Mouse (Mus musculus) bone marrow macrophage, adult 2 months (primary cell): ENCODE measurements around the gene Fryl. TPM values are rescaled to one million over a fixed set of nuclear protein-coding genes. Genes with fewer than 3 reads are reported as not detected.

Experiments
- H3K27ac ChIP-seq: 2 replicates; pipeline ENCODE4 v1.5.1; 2012; ENCODE audit warnings: low read depth, low read length; ENCODE audit not compliant: insufficient read depth
- H3K4me1 ChIP-seq: 2 replicates; pipeline ENCODE4 v1.6.1; 2012; ENCODE audit warnings: low read length; ENCODE audit not compliant: control insufficient read depth, insufficient read depth
- H3K4me3 ChIP-seq: 2 replicates; pipeline ENCODE4 v1.5.1; 2012; ENCODE audit warnings: mild to moderate bottlenecking, low read length, moderate library complexity; ENCODE audit not compliant: insufficient read depth
- CTCF ChIP-seq: IDR thresholded peaks from 2 replicates; pipeline ENCODE4 v1.5.1; 2012; ENCODE audit warnings: low read depth, mild to moderate bottlenecking, low read length, moderate library complexity
- POLR2A ChIP-seq: IDR thresholded peaks from 2 replicates; pipeline ENCODE4 v1.6.1; 2012; ENCODE audit warnings: mild to moderate bottlenecking, low read depth, low read length, borderline replicate concordance
- polyA plus RNA-seq: library from polyadenylated mRNA; stranded (reverse); fragments of >200 nt; gene quantifications from 2 replicates; pipeline ENCODE4 v1.2.4, GENCODE M21; 2012; ENCODE audit not compliant: missing spikeins, insufficient read depth, insufficient read length

The Fryl gene
- polyA plus RNA-seq, 1 experiment = 47.9 TPM

- Histone ChIP-seq H3K4me1 (peaks cover 11% of the 10 kb centered on the region), H3K27ac (no peak overlapping the region), H3K4me3 (no peak overlapping the region)
- TF ChIP-seq POLR2A (no peak), CTCF (no peak)
Observed at GRCm38 (mm10) chr5:73175377-73176147, 80.9 kb downstream of the Fryl start.

GRCm38 (mm10) chr5:73171876-73172480 lies 84.4 kb downstream of the Fryl start:
- Histone ChIP-seq H3K4me1 (peaks cover 11% of the 10 kb centered on the region), H3K4me3 (no peak overlapping the region), H3K27ac (no peak overlapping the region)
- no peak for TF ChIP-seq CTCF
- no peak for TF ChIP-seq POLR2A

- Histone ChIP-seq H3K4me3 (no peak overlapping the region), H3K27ac (no peak overlapping the region), H3K4me1 (peaks cover 11% of the 10 kb centered on the region)
- TF ChIP-seq POLR2A = no peak
- TF ChIP-seq CTCF = no peak
Observed at GRCm38 (mm10) chr5:73171203-73171602, 85.2 kb downstream of the Fryl start.

GRCm38 (mm10) chr5:73168769-73169272 lies 87.6 kb downstream of the Fryl start:
- H3K4me1 ChIP-seq = peaks cover 11% of the 10 kb centered on the region
- no peak overlapping the region for H3K27ac ChIP-seq
- TF ChIP-seq CTCF = no peak
- no peak for TF ChIP-seq POLR2A
- H3K4me3 ChIP-seq = no peak overlapping the region

- H3K27ac ChIP-seq = no peak overlapping the region
- TF ChIP-seq CTCF (no peak), POLR2A (no peak)
- H3K4me1 ChIP-seq = peaks cover 8% of the 10 kb centered on the region
- H3K4me3 ChIP-seq = no peak overlapping the region
Observed at GRCm38 (mm10) chr5:73167976-73168768, 88.2 kb downstream of the Fryl start.

GRCm38 (mm10) chr5:73163970-73164369 lies 92.4 kb downstream of the Fryl start:
- Histone ChIP-seq H3K27ac (no peak overlapping the region), H3K4me3 (no peak overlapping the region), H3K4me1 (no peaks in the 10 kb centered on the region)
- no peak for TF ChIP-seq CTCF
- no peak for TF ChIP-seq POLR2A

GRCm38 (mm10) chr5:73162492-73162891 lies 93.9 kb downstream of the Fryl start:
- no peak overlapping the region for H3K4me3 ChIP-seq
- TF ChIP-seq POLR2A (no peak), CTCF (no peak)
- H3K27ac ChIP-seq = no peak overlapping the region
- H3K4me1 ChIP-seq = no peaks in the 10 kb centered on the region

GRCm38 (mm10) chr5:73160440-73160839 lies 96.0 kb downstream of the Fryl start:
- Histone ChIP-seq H3K4me3 (no peak overlapping the region), H3K27ac (no peak overlapping the region), H3K4me1 (no peaks in the 10 kb centered on the region)
- TF ChIP-seq CTCF = no peak
- no peak for TF ChIP-seq POLR2A

- Histone ChIP-seq H3K27ac (no peak overlapping the region), H3K4me1 (no peaks in the 10 kb centered on the region), H3K4me3 (no peak overlapping the region)
- TF ChIP-seq POLR2A (no peak), CTCF (no peak)
Observed at GRCm38 (mm10) chr5:73157502-73157901, 98.9 kb downstream of the Fryl start.

- H3K4me1 ChIP-seq = no peaks in the 10 kb centered on the region
- TF ChIP-seq CTCF = no peak
- no peak for TF ChIP-seq POLR2A
Observed at GRCm38 (mm10) chr5:73157009-73157408, 99.4 kb downstream of the Fryl start.

More at GRCm38 (mm10) chr5:73157009-73157408, 99.4 kb downstream of the Fryl start:
- no peak overlapping the region for H3K4me3 ChIP-seq
- no peak overlapping the region for H3K27ac ChIP-seq
